Mouse (Mus musculus) CH12.LX (cell line): ENCODE data around the gene Gm960. TPM values are rescaled to one million over a fixed set of nuclear protein-coding genes. Genes with fewer than 3 reads are reported as not detected.

Experiments
- DNase-seq: peaks from one replicate; pipeline ENCODE4 v3.0.0-alpha.2; 2013; ENCODE audit errors: extremely low read depth
- H3K27ac ChIP-seq: 2 replicates; pipeline ENCODE4 v1.5.1; 2012; ENCODE audit warnings: low read depth, mild to moderate bottlenecking, control low read depth, moderate library complexity; ENCODE audit not compliant: insufficient read depth
- H3K27me3 ChIP-seq: replicated peaks from 2 replicates; pipeline ENCODE3; 2012; ENCODE audit warnings: inconsistent platforms
- H3K36me3 ChIP-seq, 2 experiments: replicated peaks in 1 of 2; 2 replicates each; pipeline versions ENCODE3 to v1.6.1; 2012; ENCODE audit warnings: inconsistent platforms in 1 of 2, low read length in 1 of 2, mild to moderate bottlenecking in 1 of 2, mixed read lengths in 1 of 2, moderate library complexity in 1 of 2; ENCODE audit not compliant: control insufficient read depth in 1 of 2, insufficient read depth in 1 of 2
- H3K4me1 ChIP-seq, 2 experiments: 2 replicates each; pipeline ENCODE4 v1.6.1; 2012; ENCODE audit warnings: inconsistent platforms in 1 of 2, moderate library complexity in 1 of 2; ENCODE audit not compliant: insufficient read depth in 2 of 2, control insufficient read depth in 1 of 2
- H3K4me2 ChIP-seq: 2 replicates; pipeline ENCODE4 v1.6.1; 2012; ENCODE audit warnings: low read depth, mild to moderate bottlenecking, control low read depth; ENCODE audit not compliant: poor library complexity, insufficient read depth, severe bottlenecking
- H3K4me3 ChIP-seq, 3 experiments: fragments of 150-350 bp in 1 of 3; sonication (generic) in 1 of 3; replicated peaks in 1 of 3; 2 replicates each; pipeline versions ENCODE3 to v1.5.1; 2011 to 2012; ENCODE audit warnings: low read depth in 2 of 3, low read length in 2 of 3, mild to moderate bottlenecking in 2 of 3, moderate library complexity in 2 of 3, control low read depth in 1 of 3, improper control_type of control experiment in 1 of 3, inconsistent platforms in 1 of 3, mixed read lengths in 1 of 3; ENCODE audit not compliant: poor library complexity in 1 of 3
- H3K79me2 ChIP-seq: replicated peaks from 2 replicates; pipeline ENCODE4 v1.6.1; 2012; ENCODE audit warnings: mild to moderate bottlenecking, moderate library complexity; ENCODE audit not compliant: control insufficient read depth, poor library complexity, insufficient read depth, severe bottlenecking; ENCODE audit errors: extremely low read depth
- H3K9ac ChIP-seq: 2 replicates; pipeline ENCODE4 v1.6.1; 2012; ENCODE audit warnings: low read depth, mild to moderate bottlenecking, control low read depth, moderate library complexity; ENCODE audit not compliant: insufficient read depth
- H3K9me3 ChIP-seq: replicated peaks from 2 replicates; pipeline ENCODE3; 2012; ENCODE audit warnings: low read length, inconsistent platforms, mixed read lengths
- BHLHE40 ChIP-seq: IDR thresholded peaks from 2 replicates; pipeline ENCODE4 v1.6.1; 2011; ENCODE audit warnings: mild to moderate bottlenecking, low read depth, low read length, improper control_type of control experiment
- CHD2 ChIP-seq: IDR thresholded peaks from 2 replicates; pipeline ENCODE4 v1.6.1; 2011; ENCODE audit warnings: low read length, improper control_type of control experiment
- CTCF ChIP-seq, 2 experiments: IDR thresholded peaks in 1 of 2; conservative IDR thresholded peaks in 1 of 2; 2 replicates each; pipeline ENCODE4 v1.5.1; 2011 to 2012; ENCODE audit warnings: low read depth in 2 of 2, low read length in 2 of 2, improper control_type of control experiment in 1 of 2, inconsistent platforms in 1 of 2, mild to moderate bottlenecking in 1 of 2, moderate library complexity in 1 of 2
- EP300 ChIP-seq: IDR thresholded peaks from 2 replicates; pipeline ENCODE4 v1.6.1; 2011; ENCODE audit warnings: low read length, improper control_type of control experiment
- ETS1 ChIP-seq: conservative IDR thresholded peaks from 2 replicates; pipeline ENCODE4 v1.6.1; 2012; ENCODE audit warnings: low read depth, mild to moderate bottlenecking, inconsistent platforms, low read length, improper control_type of control experiment, moderate library complexity
- GABPA ChIP-seq: IDR thresholded peaks from 2 replicates; pipeline ENCODE4 v1.6.1; 2012; ENCODE audit warnings: low read depth, low read length, improper control_type of control experiment, inconsistent platforms; ENCODE audit not compliant: insufficient replicate concordance
- IRF4 ChIP-seq: IDR thresholded peaks from 2 replicates; pipeline ENCODE4 v1.6.1; 2014; ENCODE audit warnings: low read depth, mild to moderate bottlenecking, inconsistent platforms, low read length, improper control_type of control experiment
- JUN ChIP-seq: IDR thresholded peaks from 2 replicates; pipeline ENCODE4 v1.6.1; 2011; ENCODE audit warnings: low read depth, mild to moderate bottlenecking, low read length, improper control_type of control experiment, moderate library complexity; ENCODE audit not compliant: insufficient read depth
- JUND ChIP-seq: conservative IDR thresholded peaks from 2 replicates; pipeline ENCODE4 v1.6.1; 2011; ENCODE audit warnings: low read depth, low read length, improper control_type of control experiment
- MAX ChIP-seq: IDR thresholded peaks from 2 replicates; pipeline ENCODE4 v1.6.1; 2011; ENCODE audit warnings: low read length, improper control_type of control experiment
- MAZ ChIP-seq: IDR thresholded peaks from 2 replicates; pipeline ENCODE4 v1.6.1; 2012; ENCODE audit warnings: low read depth, mild to moderate bottlenecking, inconsistent platforms, low read length, improper control_type of control experiment, moderate library complexity
- MXI1 ChIP-seq: IDR thresholded peaks from 2 replicates; pipeline ENCODE4 v1.6.1; 2011; ENCODE audit warnings: mild to moderate bottlenecking, low read depth, low read length, improper control_type of control experiment
- NELFE ChIP-seq: IDR thresholded peaks from 2 replicates; pipeline ENCODE4 v1.6.1; 2011; ENCODE audit warnings: low read depth, low read length, improper control_type of control experiment
- NRF1 ChIP-seq: IDR thresholded peaks from 2 replicates; pipeline ENCODE4 v1.6.1; 2014; ENCODE audit warnings: low read depth, mild to moderate bottlenecking, inconsistent platforms, low read length, improper control_type of control experiment, moderate library complexity
- PAX5 ChIP-seq: IDR thresholded peaks from 2 replicates; pipeline ENCODE4 v1.6.1; 2012; ENCODE audit warnings: low read length, inconsistent platforms, mixed read lengths
- POLR2AphosphoS2 ChIP-seq: IDR thresholded peaks from 2 replicates; pipeline ENCODE4 v1.6.1; 2011; ENCODE audit warnings: low read depth, low read length, improper control_type of control experiment
- RCOR1 ChIP-seq: conservative IDR thresholded peaks from 2 replicates; pipeline ENCODE4 v1.6.1; 2012; ENCODE audit warnings: low read depth, mild to moderate bottlenecking, inconsistent platforms, low read length, improper control_type of control experiment
- TBP ChIP-seq: conservative IDR thresholded peaks from 2 replicates; pipeline ENCODE4 v1.6.1; 2011; ENCODE audit warnings: low read depth, low read length, improper control_type of control experiment
- TCF12 ChIP-seq: IDR thresholded peaks from 2 replicates; pipeline ENCODE4 v1.6.1; 2014; ENCODE audit warnings: low read depth, mild to moderate bottlenecking, inconsistent platforms, low read length, improper control_type of control experiment
- UBTF ChIP-seq: IDR thresholded peaks from 2 replicates; pipeline ENCODE4 v1.6.1; 2012; ENCODE audit warnings: low read depth, mild to moderate bottlenecking, inconsistent platforms, low read length, improper control_type of control experiment, moderate library complexity
- USF1 ChIP-seq: IDR thresholded peaks from 2 replicates; pipeline ENCODE4 v1.6.1; 2014; ENCODE audit warnings: low read depth, mild to moderate bottlenecking, inconsistent platforms, low read length, improper control_type of control experiment
- USF2 ChIP-seq: conservative IDR thresholded peaks from 2 replicates; pipeline ENCODE4 v1.6.1; 2011; ENCODE audit warnings: low read depth, low read length, improper control_type of control experiment
- ZC3H11A ChIP-seq: IDR thresholded peaks from 2 replicates; pipeline ENCODE4 v1.6.1; 2012; ENCODE audit warnings: low read depth, mild to moderate bottlenecking, inconsistent platforms, low read length, improper control_type of control experiment
- ZKSCAN1 ChIP-seq: IDR thresholded peaks from 2 replicates; pipeline ENCODE4 v1.6.1; 2012; ENCODE audit warnings: low read depth, inconsistent platforms, low read length, improper control_type of control experiment, borderline replicate concordance
- ZMIZ1 ChIP-seq: IDR thresholded peaks from 2 replicates; pipeline ENCODE4 v1.6.1; 2012; ENCODE audit warnings: low read depth, mild to moderate bottlenecking, inconsistent platforms, low read length, improper control_type of control experiment
- ZNF384 ChIP-seq: IDR thresholded peaks from 2 replicates; pipeline ENCODE4 v1.6.1; 2012; ENCODE audit warnings: low read depth, low read length, improper control_type of control experiment, inconsistent platforms
- dilution Hi-C: fragments of 300-500 bp; cut with MboI; formaldehyde crosslinking; loops from 2 replicates; pipeline ENCODE4 v1.14.3; 2020; ENCODE audit warnings: low sequenced_read_pairs; ENCODE audit not compliant: extremely low pct_unique_long_range_greater_than_20kb, extremely low pct_ligation_motif_present
- in situ Hi-C: fragments of 300-500 bp; cut with MboI; formaldehyde crosslinking; loops from 3 replicates; pipeline ENCODE4 v1.14.3; 2019; ENCODE audit warnings: low sequenced_read_pairs, low pct_ligation_motif_present, low pct_unique_long_range_greater_than_20kb, mixed read lengths
- polyA plus RNA-seq: library from polyadenylated mRNA; unstranded; fragments of >175 nt; gene quantifications from 2 replicates; pipeline ENCODE4 v1.2.1, GENCODE M21; 2012; ENCODE audit warnings: low read depth; ENCODE audit not compliant: insufficient read length
- total RNA-seq, 2 experiments: library from RNA; depleted of rRNA; stranded (reverse); fragments of 300-350 nt in 1 of 2; fragments of >200 nt in 1 of 2; gene quantifications; 2 replicates each; pipeline ENCODE4 v1.2.3; 2012 to 2014

The Gm960 gene
- total and polyA plus RNA-seq, 3 experiments, result 0.38 TPM; not detected in 2

- no peak for DNase-seq
- Histone ChIP-seq H3K4me3 (no peak overlapping the region), H3K4me2 (no peak overlapping the region), H3K36me3 (no peaks in the 10 kb centered on the region), H3K9ac (no peak overlapping the region), H3K79me2 (no peaks in the 10 kb centered on the region), H3K4me1 (peaks cover 0 to 6% of the 10 kb centered on the region in 2 experiments; a peak in 2 of 4 replicates), H3K27ac (no peak overlapping the region), H3K9me3 (no peaks in the 10 kb centered on the region), H3K27me3 (peaks cover 13% of the 10 kb centered on the region)
- TF ChIP-seq MXI1 (no peak), ZKSCAN1 (no peak), IRF4 (no peak), GABPA (no peak), ZC3H11A (no peak), RCOR1 (no peak), ETS1 (no peak), USF1 (no peak), NELFE (no peak), ZNF384 (no peak), TCF12 (no peak), JUND (no peak), PAX5 (no peak)
- dilution Hi-C loops, result no loop called here
- in situ Hi-C loops, result no loop called here
Observed at GRCm38 (mm10) chr19:4718716-4719115, 20.2 kb upstream of the Gm960 start.

- H3K4me2 ChIP-seq, result no peak overlapping the region
- H3K9me3 ChIP-seq, result peaks cover 4% of the 10 kb centered on the region
- no peaks in the 10 kb centered on the region for H3K79me2 ChIP-seq
- peaks cover 0 to 6% of the 10 kb centered on the region in 2 experiments; a peak in 2 of 4 replicates for H3K4me1 ChIP-seq
- peaks cover 9% of the 10 kb centered on the region for H3K27me3 ChIP-seq
- H3K36me3 ChIP-seq, result no peaks in the 10 kb centered on the region
- TF ChIP-seq MAX (no peak), CHD2 (no peak), MAZ (no peak), UBTF (no peak), CTCF (conservative IDR thresholded peaks at IDR 0.05 in 1 of 2, IDR thresholded peaks at IDR 0.05 in 1 of 2; ENCODE audit: low read depth in 2 of 2, low read length in 2 of 2) (no peak), NRF1 (no peak), JUN (no peak), USF2 (no peak), ZC3H11A (no peak), BHLHE40 (no peak), EP300 (no peak), TBP (no peak), ZMIZ1 (no peak), POLR2AphosphoS2 (no peak), MXI1 (no peak), NELFE (no peak)
- in situ Hi-C loops (no loop called here), dilution Hi-C loops (no loop called here)
- H3K27ac ChIP-seq, result no peak overlapping the region
- no peak overlapping the region for H3K4me3 ChIP-seq
- DNase-seq, result no peak
- H3K9ac ChIP-seq, result no peak overlapping the region
Observed at GRCm38 (mm10) chr19:4717281-4717680, 18.8 kb upstream of the Gm960 start.
